Mouse (Mus musculus): ENCODE data around the gene Cep250. TPM values are rescaled to one million over a fixed set of nuclear protein-coding genes. Genes with fewer than 3 reads are reported as not detected.

Cep250 gene
- total RNA-seq, 2 experiments from 2014 or later = 11.5 to 11.9 TPM

DNA sequence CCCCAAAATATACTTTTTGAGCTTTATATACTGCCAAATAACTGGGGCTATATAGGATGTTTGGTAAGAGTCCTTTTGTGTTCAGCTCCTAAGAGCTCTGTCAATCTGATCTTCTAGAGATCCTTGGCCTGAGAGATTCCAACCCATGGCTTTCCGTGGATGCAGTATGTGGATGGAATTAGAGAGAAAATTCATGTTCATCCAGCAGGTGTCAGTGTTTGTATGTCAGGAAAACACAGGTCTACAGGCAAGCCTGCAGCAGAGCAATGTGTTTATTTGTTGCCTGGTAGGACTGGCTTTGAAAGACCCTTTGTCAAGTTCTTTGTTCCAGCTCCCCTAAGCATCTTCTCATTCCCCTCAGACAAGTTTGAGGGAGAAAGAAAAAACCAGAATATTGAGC is 6.7 kb downstream of the Cep250 start:
- DNase-seq = peak in 1 of 2 experiments; percentile 21

DNA sequence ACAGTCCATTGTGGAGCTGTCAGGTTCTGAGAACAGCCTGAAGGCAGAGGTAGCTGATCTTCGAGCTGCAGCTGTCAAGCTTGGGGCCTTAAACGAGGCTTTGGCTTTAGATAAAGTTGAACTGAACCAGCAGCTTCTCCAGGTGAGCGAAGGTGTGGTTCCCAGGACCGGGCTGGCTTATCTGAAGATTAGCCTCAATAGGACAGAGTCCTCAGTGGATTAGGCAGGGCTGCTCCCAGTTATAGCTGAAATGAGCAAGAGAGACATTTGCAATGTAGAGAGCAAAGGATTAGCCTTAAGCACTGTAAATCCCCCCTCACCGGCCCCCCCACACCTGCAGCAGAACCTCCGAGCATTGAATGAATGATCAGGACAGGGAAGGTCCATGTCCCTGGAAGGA is 17.1 kb downstream of the Cep250 start:
- DNase-seq = no peak

DNA sequence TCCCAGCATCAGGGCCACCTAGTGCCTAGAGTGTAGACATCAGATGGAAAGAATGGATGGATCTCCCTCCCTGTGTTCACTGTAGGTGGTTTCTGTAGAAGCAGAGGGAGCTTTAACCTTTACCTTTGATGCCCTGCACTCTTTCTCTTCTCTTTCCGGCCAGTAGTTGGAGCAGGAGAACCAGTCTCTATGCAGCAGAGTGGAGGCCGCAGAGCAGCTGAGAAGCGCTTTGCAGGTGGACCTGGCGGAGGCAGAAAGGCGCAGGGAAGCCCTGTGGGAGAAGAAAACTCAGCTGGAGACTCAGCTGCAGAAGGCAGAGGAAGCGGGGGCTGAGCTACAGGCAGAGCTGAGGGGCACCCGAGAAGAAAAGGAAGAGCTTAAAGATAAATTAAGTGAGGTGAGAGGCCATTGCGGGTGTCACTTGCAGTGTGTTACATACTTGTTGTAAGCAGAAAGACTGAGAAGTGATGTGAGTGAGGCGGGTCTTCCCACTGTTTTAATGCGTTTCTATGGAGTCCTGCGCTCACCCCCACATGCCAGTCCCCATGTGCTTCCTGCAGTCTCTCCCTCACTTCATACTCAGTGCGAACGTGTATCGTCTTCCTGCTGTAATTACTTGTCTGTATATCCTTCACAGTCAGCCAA is 18.0 kb downstream of the Cep250 start:
- DNase-seq = no peak

DNA sequence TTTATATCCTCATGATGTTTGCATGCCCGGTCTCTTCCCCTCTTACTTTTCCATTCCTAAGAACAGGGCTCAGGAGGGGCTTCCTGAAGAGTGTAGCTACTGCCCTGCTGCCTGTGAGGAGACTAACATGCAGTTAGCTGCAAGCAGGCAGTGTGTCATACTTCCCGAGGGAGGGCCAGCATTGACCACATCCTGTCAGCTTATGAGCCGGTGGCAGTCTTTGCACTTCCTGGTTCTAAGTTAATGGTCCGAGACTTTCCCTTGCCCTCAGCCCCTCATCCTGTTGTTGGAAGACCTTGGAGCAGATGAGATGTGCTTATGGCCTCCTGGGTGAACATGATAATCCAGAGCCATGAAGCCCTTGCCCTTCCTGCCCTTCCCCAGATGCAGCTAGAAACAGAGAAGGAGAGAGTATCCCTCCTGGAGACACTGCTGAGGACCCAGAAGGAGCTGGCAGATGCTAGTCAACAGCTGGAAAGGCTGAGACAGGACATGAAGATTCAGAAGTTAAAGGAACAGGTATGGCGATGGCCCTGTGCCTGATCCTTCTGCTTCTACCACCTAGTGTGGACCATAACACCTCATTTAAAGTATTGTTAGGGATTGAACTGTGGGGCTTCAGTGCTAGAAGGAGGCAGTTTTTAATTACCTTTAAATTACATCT is 23.2 kb downstream of the Cep250 start:
- peak; percentile 19 to 43 for DNase-seq

DNA sequence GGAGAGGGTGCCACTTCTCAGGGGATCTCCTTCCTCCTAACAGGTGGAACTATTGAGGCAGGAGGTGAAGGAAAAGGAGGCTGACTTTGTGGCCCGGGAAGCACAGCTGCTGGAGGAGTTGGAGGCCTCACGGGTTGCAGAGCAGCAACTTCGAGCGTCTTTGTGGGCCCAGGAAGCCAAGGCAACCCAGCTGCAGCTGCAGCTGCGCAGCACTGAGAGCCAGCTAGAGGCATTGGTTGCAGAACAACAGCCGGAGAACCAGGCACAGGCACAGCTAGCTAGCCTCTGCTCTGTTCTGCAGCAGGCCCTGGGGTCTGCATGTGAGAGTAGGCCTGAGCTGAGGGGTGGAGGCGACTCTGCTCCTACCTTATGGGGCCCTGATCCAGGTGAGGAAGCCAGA is 29.5 kb downstream of the Cep250 start:
- DNase-seq = no peak

DNA sequence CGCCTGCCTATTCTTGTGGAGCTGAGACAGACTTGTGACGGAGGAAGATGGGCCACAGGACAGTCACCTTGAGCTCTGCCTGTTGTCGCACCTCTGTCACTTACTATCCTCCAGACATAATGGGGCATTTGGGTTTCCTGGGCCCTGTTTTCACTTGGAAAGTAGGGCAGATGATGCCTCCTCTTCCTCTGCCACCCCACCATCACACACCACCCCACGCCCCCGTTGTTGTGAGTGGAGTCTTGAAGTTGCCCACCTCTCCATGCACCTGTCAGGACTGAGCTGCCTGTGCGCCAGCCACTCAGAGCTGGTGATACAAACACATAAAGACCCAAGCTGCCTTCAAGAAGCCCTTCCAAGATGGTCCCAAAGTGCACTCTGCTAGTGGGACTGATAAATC is 30.9 kb downstream of the Cep250 start:
- DNase-seq = no peak

DNA sequence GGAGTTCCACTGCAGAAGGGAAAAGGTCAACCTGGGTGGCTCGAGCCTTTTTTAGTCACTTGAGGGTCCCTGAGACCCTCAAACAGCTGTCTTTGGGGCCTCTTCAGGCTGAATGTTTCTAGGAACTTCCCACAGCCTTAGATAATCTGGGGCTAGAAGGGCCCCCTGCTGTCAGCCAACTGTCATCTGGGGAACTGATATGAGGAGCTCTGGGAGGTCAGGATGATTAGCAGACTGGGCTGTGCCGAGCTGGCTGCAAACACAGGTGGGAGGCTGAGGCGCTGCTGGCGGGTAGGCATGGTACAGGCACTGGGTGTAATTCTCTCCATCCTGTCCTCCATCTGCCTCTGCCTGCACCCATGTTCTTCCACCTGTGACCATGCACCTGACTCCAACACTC is 32.8 kb downstream of the Cep250 start:
- DNase-seq = no peak

DNA sequence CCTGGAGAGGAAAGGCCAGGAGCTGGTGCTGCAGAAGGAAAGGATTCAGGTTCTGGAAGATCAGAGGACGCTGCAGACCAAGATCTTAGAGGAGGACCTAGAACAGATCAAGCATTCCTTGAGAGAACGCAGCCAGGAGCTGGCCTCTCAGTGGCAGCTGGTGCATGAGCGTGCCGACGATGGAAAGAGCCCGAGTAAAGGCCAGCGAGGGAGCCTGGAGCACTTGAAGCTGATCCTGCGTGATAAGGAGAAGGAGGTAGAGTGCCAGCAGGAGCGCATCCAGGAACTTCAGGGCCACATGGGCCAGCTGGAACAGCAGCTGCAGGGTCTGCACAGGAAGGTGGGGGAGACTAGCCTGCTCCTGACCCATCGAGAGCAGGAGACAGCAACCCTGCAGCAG is 34.9 kb downstream of the Cep250 start:
- no peak for DNase-seq

DNA sequence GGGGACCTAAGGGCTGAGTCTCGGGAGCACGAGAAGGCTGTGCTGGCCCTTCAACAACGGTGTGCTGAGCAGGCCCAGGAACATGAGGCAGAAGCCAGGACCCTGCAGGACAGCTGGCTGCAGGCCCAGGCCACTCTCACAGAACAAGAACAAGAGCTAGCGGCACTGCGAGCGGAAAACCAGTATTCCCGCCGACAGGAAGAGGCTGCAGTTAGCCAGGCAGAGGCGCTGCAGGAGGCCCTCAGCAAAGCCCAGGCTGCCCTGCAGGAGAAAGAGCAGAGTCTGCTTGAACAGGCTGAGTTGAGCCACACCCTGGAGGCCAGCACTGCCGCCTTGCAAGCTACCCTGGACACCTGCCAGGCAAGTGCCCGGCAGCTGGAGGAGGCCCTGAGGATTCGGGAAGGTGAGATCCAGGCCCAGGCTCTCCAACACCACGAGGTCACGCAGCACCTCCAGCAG is 35.6 kb downstream of the Cep250 start:
- DNase-seq = peak; percentile 14 to 59

DNA sequence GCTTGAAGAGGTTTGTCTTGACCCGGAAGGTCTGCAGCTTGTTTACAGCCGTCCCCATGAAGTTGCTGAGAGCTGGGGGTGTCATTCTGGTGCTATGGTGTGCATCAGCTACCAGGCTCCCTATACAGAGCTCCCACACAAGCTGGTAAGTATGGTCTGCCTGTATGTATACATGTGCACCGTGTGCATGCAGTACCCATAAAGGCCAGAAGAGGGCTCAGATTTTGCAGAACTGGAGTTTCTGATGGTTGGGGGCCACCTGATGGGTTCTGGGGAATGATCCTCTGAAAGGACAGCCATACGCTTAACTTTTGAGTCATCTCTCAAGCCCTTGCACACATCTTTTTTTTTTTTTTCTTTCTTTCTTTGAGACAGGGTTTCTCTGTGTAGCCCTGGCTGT is 49.1 kb downstream of the Cep250 start:
- no peak for DNase-seq

DNA sequence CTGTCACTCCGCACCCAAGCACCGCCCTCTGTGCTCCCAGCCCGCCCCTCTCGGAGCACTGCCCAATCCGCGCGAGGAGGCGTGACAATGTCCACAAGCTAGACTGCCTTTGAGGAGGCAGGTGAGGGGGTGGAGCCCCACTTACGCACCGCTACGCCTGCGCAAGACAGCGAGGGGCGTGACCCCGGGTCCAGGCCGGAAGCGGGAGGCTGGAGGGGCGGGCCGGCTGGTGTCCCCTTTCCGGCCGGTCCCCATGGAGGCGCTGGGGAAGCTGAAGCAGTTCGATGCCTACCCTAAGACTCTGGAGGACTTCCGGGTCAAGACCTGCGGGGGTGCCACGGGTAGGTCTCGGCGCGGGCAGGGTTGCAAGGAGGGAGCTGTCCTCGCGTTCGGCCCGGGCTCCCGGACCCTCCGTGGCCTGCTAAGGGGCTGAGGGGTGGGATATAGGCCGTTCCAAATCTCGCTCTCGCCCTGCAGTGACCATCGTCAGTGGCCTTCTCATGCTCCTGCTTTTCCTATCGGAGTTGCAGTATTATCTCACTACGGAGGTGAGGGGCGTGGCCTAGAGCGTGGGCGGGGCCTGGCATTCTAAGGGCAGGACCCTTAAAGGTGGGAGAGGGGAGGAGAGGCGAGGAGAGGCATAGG is 51.8 kb downstream of the Cep250 start, which contains the start of the genes 6430550D23Rik and Ergic3:
TSS of gene 6430550D23Rik (minus strand) at position 90 of the 645 bp plus-strand sequence.
TSS of gene Ergic3 (plus strand) at position 158 of the 645 bp plus-strand sequence.
- DNase-seq = peak; percentile 99 to 100

DNA sequence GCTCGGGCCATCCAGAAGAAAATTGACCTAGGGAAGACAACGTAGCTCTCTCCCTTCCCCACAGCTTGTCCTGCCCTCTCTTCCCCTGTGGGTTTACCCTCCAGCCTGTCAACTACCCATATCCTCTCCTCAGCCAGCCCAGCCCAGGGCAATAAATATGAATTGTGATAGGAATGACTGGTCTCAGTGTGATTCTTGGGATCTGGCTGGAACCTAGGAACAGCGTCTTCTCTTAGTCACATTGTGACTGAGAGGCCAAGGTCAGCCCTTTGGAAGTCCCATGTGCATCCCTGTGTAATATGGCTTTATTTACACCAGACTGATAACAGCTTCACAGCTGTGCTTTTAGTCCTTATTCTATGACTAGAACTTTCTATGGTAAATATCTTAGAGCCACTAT is 61.8 kb downstream of the Cep250 start:
- peak; percentile 5 to 61 for DNase-seq

DNA sequence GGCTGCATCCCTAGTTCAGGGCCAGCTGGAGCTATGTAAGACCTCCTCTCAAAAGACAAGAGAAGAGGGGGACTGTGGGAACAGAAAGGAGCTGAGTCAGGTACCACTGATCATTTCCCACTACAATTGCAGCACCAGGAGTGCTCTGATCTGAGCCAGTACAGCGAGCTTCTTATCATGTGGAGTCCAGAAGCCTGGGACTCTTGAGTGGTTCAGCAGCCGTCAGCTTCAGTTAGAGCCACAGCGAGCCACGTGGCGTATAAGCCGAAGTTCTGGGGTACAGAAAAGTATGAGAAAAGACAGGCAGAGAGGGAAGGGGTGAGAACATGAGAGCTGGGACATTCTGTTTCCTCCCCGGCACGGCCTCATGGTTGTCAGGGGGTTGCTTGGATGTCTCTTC is 65.0 kb downstream of the Cep250 start:
- no peak for DNase-seq

DNA sequence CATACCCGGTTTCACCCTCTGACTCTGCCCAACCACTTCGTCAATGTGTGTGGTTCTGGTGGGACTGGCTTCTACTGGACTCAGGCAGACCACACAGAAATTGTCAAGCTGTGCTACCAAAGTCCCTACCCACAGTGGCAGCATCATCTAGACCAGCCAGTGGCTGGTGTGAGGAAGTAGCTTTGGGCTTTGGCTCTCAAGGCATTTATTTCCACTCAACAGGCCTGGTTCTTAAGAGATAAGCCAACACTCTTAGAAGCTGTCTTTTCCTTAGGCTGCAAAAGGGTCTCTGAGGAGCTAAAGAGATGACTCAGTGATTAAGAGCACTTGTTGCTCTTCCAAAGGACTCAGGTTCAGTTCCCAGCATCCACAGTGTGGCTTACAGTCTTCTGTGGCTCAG is 65.5 kb downstream of the Cep250 start:
- DNase-seq = no peak

DNA sequence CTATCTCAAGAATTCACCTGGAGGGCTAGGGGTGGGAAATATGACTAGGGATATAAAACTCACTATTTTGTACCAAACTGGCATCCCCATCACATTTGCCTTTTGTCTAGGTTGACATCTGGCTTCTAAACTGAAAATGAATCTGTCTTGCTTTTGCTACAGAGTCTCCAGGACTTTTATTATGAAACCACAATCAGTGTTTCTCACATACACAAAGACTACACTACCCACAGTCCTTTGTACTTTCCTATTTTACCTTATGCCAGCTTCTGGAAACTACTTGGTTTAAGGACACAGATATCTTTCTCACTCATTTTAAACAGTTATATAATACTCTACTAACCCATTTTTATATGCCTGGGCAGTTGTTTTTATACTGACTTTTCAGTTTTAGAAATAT is 69.2 kb downstream of the Cep250 start:
- DNase-seq = no peak

DNA sequence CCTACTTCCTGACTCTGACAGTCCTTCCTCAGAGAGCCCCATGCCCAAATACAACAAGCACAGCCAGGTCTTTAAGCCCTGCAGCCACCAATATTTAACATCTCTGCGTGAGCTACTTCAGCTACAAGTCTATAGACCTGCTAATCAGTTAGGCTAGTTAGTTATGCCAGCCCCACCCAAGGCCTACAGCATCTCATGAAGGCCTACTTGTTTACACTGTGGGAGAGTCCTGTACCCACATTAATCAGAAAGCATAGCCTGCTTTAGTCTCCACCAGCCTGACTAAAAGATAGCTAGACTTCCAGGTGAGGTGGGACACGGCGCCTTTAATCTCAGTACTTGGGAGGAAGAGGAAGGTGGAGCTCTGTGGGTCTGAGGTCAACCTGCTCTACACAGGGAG is 83.1 kb downstream of the Cep250 start:
- no peak for DNase-seq

DNA sequence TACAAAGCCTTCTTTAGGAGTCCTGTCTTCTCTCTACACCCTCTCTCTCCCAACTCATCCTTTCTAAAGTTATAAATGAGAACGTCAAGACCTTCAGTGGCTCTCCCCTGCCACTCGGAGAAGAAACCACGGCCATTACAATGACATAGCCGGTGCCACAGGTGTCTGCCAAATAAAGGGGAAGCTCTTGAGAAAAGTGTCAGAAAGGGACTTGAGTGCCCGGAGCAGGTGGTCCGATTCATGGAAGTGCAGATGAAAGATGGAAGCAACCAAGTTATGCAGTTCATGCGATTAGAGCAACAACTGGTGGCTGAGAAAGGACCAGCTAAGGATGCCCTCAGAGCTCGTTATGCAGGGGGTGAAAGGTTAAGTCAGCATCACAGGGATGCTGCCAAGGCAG is 86.6 kb downstream of the Cep250 start:
- no peak for DNase-seq

DNA sequence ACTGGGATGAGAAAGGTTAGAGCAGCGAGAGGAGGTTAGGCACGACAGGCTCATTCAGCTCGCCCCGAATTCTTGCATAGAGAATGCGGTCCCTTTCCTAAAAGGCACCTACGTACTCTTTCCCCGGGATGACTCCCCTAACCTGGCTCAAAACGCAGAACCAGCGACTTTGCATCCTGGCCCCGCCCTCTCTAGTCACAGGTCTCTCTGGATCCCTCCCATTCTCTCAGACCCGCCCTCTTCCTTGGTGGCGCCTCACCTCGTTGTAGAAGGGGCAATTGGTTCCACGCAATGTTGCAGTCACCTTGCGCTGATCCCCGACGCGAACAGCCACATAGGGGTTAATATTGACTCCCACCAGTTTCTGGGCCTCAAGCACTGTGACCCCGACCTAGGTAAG is 91.7 kb downstream of the Cep250 start:
- no peak for DNase-seq

Other genes with a start within 250 kb of the Cep250 start
- 10 to 100 TPM; 42.3 to 46.9 TPM for gene Edem2, start 227.0 kb upstream of the Cep250 start, total RNA-seq (2021)
- not detected for gene Gm17581, start 220.6 kb upstream of the Cep250 start, total RNA-seq (2021)
- 10 to 100 TPM; 27.0 to 72.3 TPM for gene Procr, start 205.3 kb upstream of the Cep250 start, total RNA-seq (2021)
- 1 to 10 TPM; 1.4 to 1.7 TPM for gene Mmp24, start 181.1 kb upstream of the Cep250 start, total RNA-seq (2021)
- 100 to 1,000 TPM; 185 to 198 TPM for gene BC029722, start 137.0 kb upstream of the Cep250 start, total RNA-seq (2021)
- 100 to 1,000 TPM; 158 to 163 TPM for gene Eif6, start 129.5 kb upstream of the Cep250 start, total RNA-seq (2021)
- not detected for gene Fam83c, start 121.6 kb upstream of the Cep250 start, total RNA-seq (2021)
- gene Uqcc1, start 26.1 kb upstream of the Cep250 start, total RNA-seq (2021) = 100 to 1,000 TPM; 103 to 126 TPM
- gene Gm15557, start 15.7 kb upstream of the Cep250 start, total RNA-seq (2021) = not detected
- gene Gdf5, start 11.1 kb upstream of the Cep250 start, total RNA-seq (2021) = under 1 TPM; 0.56 to 0.89 TPM
- gene 6430550D23Rik, start 51.5 kb downstream of the Cep250 start, total RNA-seq (2021) = 1 to 10 TPM; 1.5 to 2.8 TPM
- 100 to 1,000 TPM; 235 to 250 TPM for gene Ergic3, start 51.6 kb downstream of the Cep250 start, total RNA-seq (2021)
- gene Fer1l4, start 96.5 kb downstream of the Cep250 start, total RNA-seq (2021) = not detected
- gene Spag4, start 108.7 kb downstream of the Cep250 start, total RNA-seq (2021) = 1 to 10 TPM; 2.5 to 3.7 TPM
- 10 to 100 TPM; 47.5 to 55.6 TPM for gene Cpne1, start 155.5 kb downstream of the Cep250 start, total RNA-seq (2021)
- gene Rbm12, start 155.5 kb downstream of the Cep250 start, total RNA-seq (2021) = 10 to 100 TPM; 21.9 to 29.4 TPM
- 10 to 100 TPM; 17.6 to 30.3 TPM for gene Gm28036, start 170.6 kb downstream of the Cep250 start, total RNA-seq (2021)
- 100 to 1,000 TPM; 319 to 321 TPM for gene Romo1, start 187.6 kb downstream of the Cep250 start, total RNA-seq (2021)
- 10 to 100 TPM; 82.1 to 90.9 TPM for gene Nfs1, start 187.7 kb downstream of the Cep250 start, total RNA-seq (2021)
- 100 to 1,000 TPM; 334 to 392 TPM for gene Rbm39, start 223.8 kb downstream of the Cep250 start, total RNA-seq (2021)
- gene Phf20, start 240.0 kb downstream of the Cep250 start, total RNA-seq (2021) = 10 to 100 TPM; 31.8 to 45.5 TPM